ENCODE assay signal across 15 mouse cellular contexts in the genomic region with DNA sequence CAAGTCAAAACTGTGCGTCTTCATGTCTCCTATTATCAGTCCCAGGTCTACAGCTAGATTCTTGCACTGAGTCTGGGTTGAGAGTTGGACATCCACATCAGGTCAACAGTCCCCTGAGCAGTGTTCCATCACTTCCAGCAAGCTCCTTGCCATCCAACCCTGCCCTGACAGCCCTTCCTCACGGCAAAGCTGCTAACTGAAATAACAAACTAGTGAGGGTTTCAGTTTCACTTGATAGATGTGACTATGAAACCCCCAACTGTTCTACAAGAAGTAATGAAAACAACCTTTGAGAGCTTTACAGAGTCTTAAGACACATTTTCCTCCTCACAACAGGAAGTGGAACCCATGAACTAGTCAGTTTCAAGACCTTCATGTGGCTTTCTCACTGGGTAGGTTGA.
A peak's percentile ranks its signal among the peaks of the same experiment; 100 is the strongest.
DNase-seq lines count a peak whose midpoint lies in the region; ATAC-seq and TF ChIP-seq lines count a peak whose summit lies in the region.
"Had no signal": no experiment of that assay in that cellular context is flagged by ENCODE, and none has a peak within 500 bp of the region (broad histone marks: within the 10 kb centered on the region; RNA-seq: fewer than 3 reads in every experiment).

No protein-coding gene starts in this region.

- peak overlapping the region; percentile 38; the same call in 1 of the 2 replicates for H3K4me3 ChIP-seq in spleen, adult 2 months (ENCODE audit: extremely low read depth, insufficient read depth, insufficient read length)
- no peak overlapping the region for H3K4me3 ChIP-seq in layer of hippocampus, adult 2 months
- H3K4me3 ChIP-seq: embryonic facial prominence, embryonic 10.5 days; limb, embryonic 12.5 days had no signal

- peak; percentile 24 to 75 for DNase-seq in spleen, adult 2 months (ENCODE audit: low read depth in 1 of 2, low spot score in 2 of 2)
- no peak for DNase-seq in spleen, adult 12 weeks (ENCODE audit: low spot score)
- peak; percentile 15 for DNase-seq in skeletal muscle tissue, adult 2 months (ENCODE audit: low read depth, low spot score)
- DNase-seq in adrenal gland, adult 2 months: no peak
- no peak for DNase-seq in layer of hippocampus, adult 2 months (ENCODE audit: low spot score in 2 of 2)
- no peak for DNase-seq in embryo, embryonic 11 days
- DNase-seq: adrenal gland, postnatal 36 days; cerebellum, adult 2 months; gastrocnemius, postnatal 10 days; right cerebral cortex, postnatal 14 days had no signal

- no peak for TF ChIP-seq CTCF in spleen, adult 2 months (IDR thresholded peaks at IDR 0.05; ENCODE audit: extremely low read depth, insufficient read depth, insufficient read length, insufficient replicate concordance)
- TF ChIP-seq CTCF in layer of hippocampus, adult 2 months (conservative IDR thresholded peaks at IDR 0.05): no peak

- peaks cover 22% of the 10 kb centered on the region for H3K4me1 ChIP-seq in spleen, adult 2 months (ENCODE audit: control insufficient read depth, insufficient read depth, insufficient read length)

- WGBS in spleen, adult 2 months: 34% methylated on average over 2 of the region's 2 CpGs

- H3K27me3 ChIP-seq in spleen, adult 2 months (ENCODE audit: control insufficient read depth, insufficient read depth, low read length): no peaks in the 10 kb centered on the region
- H3K27me3 ChIP-seq: limb, embryonic 12.5 days had no signal

- ATAC-seq in common myeloid progenitor, adult 5-6 weeks (replicated peaks; ENCODE audit: low read depth, poor library complexity, severe bottlenecking): peak; percentile 57
- ATAC-seq: intestine, postnatal 0 days had no signal

- peak; percentile 20; the same call in 1 of the 2 replicates for TF ChIP-seq POLR2A in spleen, adult 2 months (IDR thresholded peaks at IDR 0.05; ENCODE audit: low read depth, low read length)

- no peaks in the 10 kb centered on the region for H3K36me3 ChIP-seq in spleen, adult 2 months (ENCODE audit: control insufficient read depth, insufficient read depth, low read length)
- H3K36me3 ChIP-seq: embryonic facial prominence, embryonic 10.5 days; limb, embryonic 12.5 days had no signal

- peak overlapping the region; percentile 97 for H3K27ac ChIP-seq in spleen, adult 2 months (ENCODE audit: insufficient read depth, low read length)
- H3K27ac ChIP-seq in layer of hippocampus, adult 2 months: no peak overlapping the region
- H3K27ac ChIP-seq: embryonic facial prominence, embryonic 10.5 days; limb, embryonic 12.5 days; macrophage had no signal

Comparison
In these comparisons a context has a peak if more than half of its experiments do, and no peak if none do; other contexts are left out.
1. DNase-seq: peak in spleen, adult 2 months (2 of 2) and skeletal muscle tissue, adult 2 months (single experiment); none in spleen, adult 12 weeks (single experiment), adrenal gland, adult 2 months (single experiment), layer of hippocampus, adult 2 months (0 of 2) and embryo, embryonic 11 days (single experiment).